Mouse (Mus musculus): ENCODE data around the gene Rarg.

GRCm38 (mm10) chr15:102280623-102281022 is 23.3 kb upstream of the Rarg start:
- no peak for TF ChIP-seq HCFC1 (IDR thresholded peaks at IDR 0.05; ENCODE audit: borderline replicate concordance, insufficient read depth, low read length)
- TF ChIP-seq CHD2 (IDR thresholded peaks at IDR 0.05; ENCODE audit: low read depth, low read length): no peak
- no peak for TF ChIP-seq ZC3H11A (IDR thresholded peaks at IDR 0.05; ENCODE audit: borderline replicate concordance, low read depth, low read length)
- TF ChIP-seq ZNF384 (IDR thresholded peaks at IDR 0.05; ENCODE audit: low read depth, low read length): no peak
- no peak for TF ChIP-seq MAFK (IDR thresholded peaks at IDR 0.05; ENCODE audit: insufficient read depth, low read depth, low read length)

Data from ES-E14 (cell line).